Mouse (Mus musculus): ENCODE data around the gene Retreg3. TPM values are rescaled to one million over a fixed set of nuclear protein-coding genes. Genes with fewer than 3 reads are reported as not detected.

Gene Retreg3
- total and polyA plus RNA-seq, 2 experiments from 2014 or later = 24.7 to 56.8 TPM

GRCm38 (mm10) chr11:101148751-101149150 is 29.1 kb upstream of the Retreg3 start:
- Histone ChIP-seq H3K9me3 (ENCODE audit: low read length) (no peaks in the 10 kb centered on the region), H3K36me3 (ENCODE audit: insufficient read depth, low read length) (no peaks in the 10 kb centered on the region), H3K9ac (replicated peaks; ENCODE audit: low read length) (no peak overlapping the region), H3K4me1 (ENCODE audit: insufficient read depth, low read length) (0 out of 2 replicates have a peak, but pooled peaks cover under 1% of the 10 kb centered on the region), H3K4me3 (ENCODE audit: low read length) (no peak overlapping the region), H3K27ac (peak overlapping the region; percentile 41), H3K4me2 (ENCODE audit: low read depth, low read length) (no peak overlapping the region), H3K27me3 (ENCODE audit: insufficient read depth, low read length) (no peaks in the 10 kb centered on the region)
- no peak for TF ChIP-seq CTCF (IDR thresholded peaks at IDR 0.05; ENCODE audit: low read depth)
- 72% methylated on average over 10 of the region's 10 CpGs for WGBS
- ATAC-seq (no peak), DNase-seq (ENCODE audit: low spot score) (no peak)

- 13% methylated on average over 10 of the region's 10 CpGs for WGBS
- no peaks in the 10 kb centered on the region for H3K27me3 ChIP-seq (ENCODE audit: insufficient read depth, low read length)
- no peaks in the 10 kb centered on the region for H3K36me3 ChIP-seq (ENCODE audit: insufficient read depth, low read length)
- TF ChIP-seq CTCF (IDR thresholded peaks at IDR 0.05; ENCODE audit: low read depth) = no peak
- ATAC-seq (peak; percentile 59; the same call in 1 of the 2 replicates), DNase-seq (ENCODE audit: low spot score) (peak; percentile 88)
- H3K9ac ChIP-seq (replicated peaks; ENCODE audit: low read length) = no peak overlapping the region; the same call in 1 of the 2 replicates
- H3K27ac ChIP-seq = peak overlapping the region; percentile 48
- H3K4me3 ChIP-seq (ENCODE audit: low read length) = no peak overlapping the region
- no peaks in the 10 kb centered on the region for H3K9me3 ChIP-seq (ENCODE audit: low read length)
- H3K4me2 ChIP-seq (ENCODE audit: low read depth, low read length) = 0 out of 2 replicates have a peak overlapping the region, but pooled peaks have one; percentile 16
- H3K4me1 ChIP-seq (ENCODE audit: insufficient read depth, low read length) = peaks cover 5% of the 10 kb centered on the region; the same call in 1 of the 2 replicates
Observed at GRCm38 (mm10) chr11:101146377-101146776, 26.7 kb upstream of the Retreg3 start.

GRCm38 (mm10) chr11:101143338-101144225 is 23.9 kb upstream of the Retreg3 start:
- H3K9ac ChIP-seq (replicated peaks; ENCODE audit: low read length) = 0 out of 2 replicates have a peak overlapping the region, but pooled peaks have one; percentile 28
- H3K4me2 ChIP-seq (ENCODE audit: low read depth, low read length) = peak overlapping the region; percentile 55
- 18% methylated on average over 18 of the region's 19 CpGs for WGBS
- ATAC-seq (peak; percentile 57; the same call in 1 of the 2 replicates), DNase-seq (ENCODE audit: low spot score) (peak; percentile 76)
- no peaks in the 10 kb centered on the region for H3K9me3 ChIP-seq (ENCODE audit: low read length)
- no peaks in the 10 kb centered on the region for H3K27me3 ChIP-seq (ENCODE audit: insufficient read depth, low read length)
- peak overlapping the region; percentile 51; the same call in 1 of the 2 replicates for H3K27ac ChIP-seq
- no peaks in the 10 kb centered on the region for H3K36me3 ChIP-seq (ENCODE audit: insufficient read depth, low read length)
- peak overlapping the region; percentile 25 for H3K4me3 ChIP-seq (ENCODE audit: low read length)
- H3K4me1 ChIP-seq (ENCODE audit: insufficient read depth, low read length) = peaks cover 5% of the 10 kb centered on the region; the same call in 1 of the 2 replicates
- no peak for TF ChIP-seq CTCF (IDR thresholded peaks at IDR 0.05; ENCODE audit: low read depth)

GRCm38 (mm10) chr11:101142215-101142967 is 22.7 kb upstream of the Retreg3 start:
- no peak for TF ChIP-seq CTCF (IDR thresholded peaks at IDR 0.05; ENCODE audit: low read depth)
- no peak overlapping the region for H3K9ac ChIP-seq (replicated peaks; ENCODE audit: low read length)
- H3K4me2 ChIP-seq (ENCODE audit: low read depth, low read length) = no peak overlapping the region
- DNase-seq (ENCODE audit: low spot score) (no peak), ATAC-seq (no peak)
- H3K9me3 ChIP-seq (ENCODE audit: low read length) = no peaks in the 10 kb centered on the region
- no peaks in the 10 kb centered on the region for H3K27me3 ChIP-seq (ENCODE audit: insufficient read depth, low read length)
- no peak overlapping the region for H3K27ac ChIP-seq
- H3K4me3 ChIP-seq (ENCODE audit: low read length) = no peak overlapping the region
- peaks cover 5% of the 10 kb centered on the region; the same call in 1 of the 2 replicates for H3K4me1 ChIP-seq (ENCODE audit: insufficient read depth, low read length)
- no peaks in the 10 kb centered on the region for H3K36me3 ChIP-seq (ENCODE audit: insufficient read depth, low read length)
- WGBS = 88% methylated on average over 10 of the region's 10 CpGs

GRCm38 (mm10) chr11:101141088-101141487 is 21.4 kb upstream of the Retreg3 start:
- no peak overlapping the region for H3K27ac ChIP-seq
- no peak overlapping the region for H3K4me3 ChIP-seq (ENCODE audit: low read length)
- 81% methylated on average over 8 of the region's 8 CpGs for WGBS
- no peak for ATAC-seq
- no peaks in the 10 kb centered on the region for H3K9me3 ChIP-seq (ENCODE audit: low read length)
- no peaks in the 10 kb centered on the region for H3K36me3 ChIP-seq (ENCODE audit: insufficient read depth, low read length)
- H3K4me2 ChIP-seq (ENCODE audit: low read depth, low read length) = no peak overlapping the region
- no peak for TF ChIP-seq CTCF (IDR thresholded peaks at IDR 0.05; ENCODE audit: low read depth)
- H3K27me3 ChIP-seq (ENCODE audit: insufficient read depth, low read length) = no peaks in the 10 kb centered on the region
- no peak for DNase-seq (ENCODE audit: low spot score)
- peaks cover 5% of the 10 kb centered on the region; the same call in 1 of the 2 replicates for H3K4me1 ChIP-seq (ENCODE audit: insufficient read depth, low read length)
- H3K9ac ChIP-seq (replicated peaks; ENCODE audit: low read length) = no peak overlapping the region

- DNase-seq (ENCODE audit: low spot score) (peak; percentile 49), ATAC-seq (no peak)
- Histone ChIP-seq H3K4me1 (ENCODE audit: insufficient read depth, low read length) (peaks cover 5% of the 10 kb centered on the region; the same call in 1 of the 2 replicates), H3K27ac (peak overlapping the region; percentile 41; the same call in 1 of the 2 replicates), H3K27me3 (ENCODE audit: insufficient read depth, low read length) (no peaks in the 10 kb centered on the region), H3K9me3 (ENCODE audit: low read length) (no peaks in the 10 kb centered on the region), H3K4me3 (ENCODE audit: low read length) (peak overlapping the region; percentile 19; the same call in 1 of the 2 replicates), H3K9ac (replicated peaks; ENCODE audit: low read length) (0 out of 2 replicates have a peak overlapping the region, but pooled peaks have one; percentile 28), H3K4me2 (ENCODE audit: low read depth, low read length) (peak overlapping the region; percentile 48), H3K36me3 (ENCODE audit: insufficient read depth, low read length) (no peaks in the 10 kb centered on the region)
- no peak for TF ChIP-seq CTCF (IDR thresholded peaks at IDR 0.05; ENCODE audit: low read depth)
- WGBS = 40% methylated on average over 27 of the region's 27 CpGs
Observed at GRCm38 (mm10) chr11:101140164-101140819, 20.6 kb upstream of the Retreg3 start.

Measured in hindbrain, postnatal 0 days (tissue).